Mouse (Mus musculus) liver, embryonic 12.5 days (tissue): ENCODE results near the gene B3gnt6. TPM values are rescaled to one million over a fixed set of nuclear protein-coding genes. Genes with fewer than 3 reads are reported as not detected.

ENCODE experiments used
- ATAC-seq: fragments of 200-750 bp; cut with Nextera tagmentation; 2 replicates; pipeline ENCODE4 v1.8.0; 2017; ENCODE audit warnings: moderate number of reproducible peaks, mild to moderate bottlenecking, moderate library complexity
- H3K27ac ChIP-seq: fragments of 300-500 bp; sonication (generic); 2 replicates; pipeline ENCODE4 v1.5.1; 2016; ENCODE audit warnings: mild to moderate bottlenecking
- H3K27me3 ChIP-seq: fragments of 300-500 bp; sonication (generic); replicated peaks from 2 replicates; pipeline ENCODE4 v1.6.1; 2016; ENCODE audit warnings: mild to moderate bottlenecking, moderate library complexity
- H3K36me3 ChIP-seq: fragments of 300-500 bp; sonication (generic); 2 replicates; pipeline ENCODE4 v1.6.1; 2016; ENCODE audit warnings: mild to moderate bottlenecking, moderate library complexity
- H3K4me1 ChIP-seq: fragments of 300-500 bp; sonication (generic); 2 replicates; pipeline ENCODE4 v1.6.1; 2016
- H3K4me2 ChIP-seq: fragments of 300-500 bp; sonication (generic); 2 replicates; pipeline ENCODE4 v1.6.1; 2016; ENCODE audit warnings: mild to moderate bottlenecking, moderate library complexity
- H3K4me3 ChIP-seq: fragments of 300-500 bp; sonication (generic); 2 replicates; pipeline ENCODE4 v1.5.1; 2016; ENCODE audit warnings: mild to moderate bottlenecking, moderate library complexity
- H3K9ac ChIP-seq: fragments of 300-500 bp; sonication (generic); 2 replicates; pipeline ENCODE4 v1.6.1; 2016; ENCODE audit warnings: mild to moderate bottlenecking, moderate library complexity
- H3K9me3 ChIP-seq: fragments of 300-500 bp; sonication (generic); replicated peaks from 2 replicates; pipeline ENCODE4 v1.6.1; 2016; ENCODE audit warnings: mild to moderate bottlenecking, moderate library complexity
- WGBS: fragments of 180-500 bp; shearing (Covaris S2); methylation state at CpG from one replicate; pipeline ENCODE4 v1.1.7; 2016; ENCODE audit not compliant: insufficient replicate concordance; 5-methylcytosine and 5-hydroxymethylcytosine counted together
- polyA plus RNA-seq: library from polyadenylated mRNA; unstranded; fragments of >200 nt; fragmentation: Nextera tagmentation; extraction: Ambion mirVana; gene quantifications from 2 replicates; pipeline ENCODE4 v1.2.1, GENCODE M21; 2016

Gene B3gnt6
- not detected in 2 replicates for polyA plus RNA-seq

DNA sequence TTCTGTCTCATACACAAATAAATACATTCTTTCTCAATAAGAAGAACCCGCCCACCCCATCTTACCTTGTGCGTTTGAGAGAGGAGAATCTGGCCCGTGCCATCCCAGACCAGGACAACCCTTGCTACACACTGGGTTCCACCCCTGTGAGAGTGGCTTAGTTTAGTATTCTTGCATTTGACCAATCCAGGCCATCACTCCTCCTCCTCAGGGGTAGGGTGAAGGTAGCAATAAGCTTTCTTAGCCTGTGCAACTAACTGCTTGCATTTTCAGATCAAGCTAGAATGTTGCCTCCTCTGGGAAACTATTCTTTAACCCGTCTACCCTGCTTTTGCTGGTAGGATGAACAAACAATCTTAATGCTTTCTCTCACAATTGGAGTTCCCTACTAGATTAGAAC lies at the start of gene B3gnt6:
TSS of gene B3gnt6 (minus strand) at position 101 of the 400 bp plus-strand sequence.
- no peak within 1 kb of the TSS for H3K4me3 ChIP-seq
- H3K4me2 ChIP-seq, result no peak within 1 kb of the TSS
- H3K27me3 ChIP-seq, result peaks cover 39% of the 10 kb centered on the region
- H3K36me3 ChIP-seq, result no peaks in the 10 kb centered on the region
- no peaks in the 10 kb centered on the region for H3K9me3 ChIP-seq
- H3K9ac ChIP-seq, result no peak within 1 kb of the TSS
- H3K4me1 ChIP-seq, result peaks cover 2% of the 10 kb centered on the region
- no peak for ATAC-seq
- H3K27ac ChIP-seq, result no peak within 1 kb of the TSS
- WGBS, result 67% methylated on average over 4 of the region's 4 CpGs

GRCm38 (mm10) chr7:98236686-98237359 lies 37.5 kb upstream of the B3gnt6 start:
- H3K9ac ChIP-seq, result no peak overlapping the region
- H3K4me3 ChIP-seq, result no peak overlapping the region
- no peaks in the 10 kb centered on the region for H3K9me3 ChIP-seq
- H3K4me1 ChIP-seq, result peaks cover 5% of the 10 kb centered on the region; the same call in 1 of the 2 replicates
- no peak overlapping the region for H3K27ac ChIP-seq
- no peak for ATAC-seq
- WGBS, result 84% methylated on average over 3 of the region's 3 CpGs
- no peak overlapping the region for H3K4me2 ChIP-seq
- no peaks in the 10 kb centered on the region for H3K27me3 ChIP-seq
- H3K36me3 ChIP-seq, result peaks cover 5% of the 10 kb centered on the region; the same call in 1 of the 2 replicates

- Histone ChIP-seq H3K27ac (no peak overlapping the region), H3K36me3 (no peaks in the 10 kb centered on the region; the same call in 1 of the 2 replicates), H3K9ac (no peak overlapping the region), H3K9me3 (no peaks in the 10 kb centered on the region), H3K27me3 (no peaks in the 10 kb centered on the region), H3K4me3 (no peak overlapping the region), H3K4me1 (no peaks in the 10 kb centered on the region), H3K4me2 (no peak overlapping the region)
- no peak for ATAC-seq
- WGBS, result 79% methylated on average over 4 of the region's 4 CpGs
These were observed 24.5 kb upstream of the B3gnt6 start for GRCm38 (mm10) chr7:98223796-98224195.

GRCm38 (mm10) chr7:98216713-98217112 lies 17.4 kb upstream of the B3gnt6 start:
- Histone ChIP-seq H3K9me3 (no peaks in the 10 kb centered on the region), H3K36me3 (peaks cover 17% of the 10 kb centered on the region), H3K4me1 (no peaks in the 10 kb centered on the region), H3K27me3 (no peaks in the 10 kb centered on the region), H3K4me3 (no peak overlapping the region), H3K27ac (no peak overlapping the region), H3K4me2 (no peak overlapping the region), H3K9ac (no peak overlapping the region)
- no peak for ATAC-seq

- Histone ChIP-seq H3K27ac (no peak overlapping the region), H3K4me3 (no peak overlapping the region), H3K4me1 (no peaks in the 10 kb centered on the region), H3K9ac (no peak overlapping the region), H3K4me2 (no peak overlapping the region), H3K27me3 (peaks cover 11% of the 10 kb centered on the region; the same call in 1 of the 2 replicates), H3K9me3 (no peaks in the 10 kb centered on the region), H3K36me3 (no peaks in the 10 kb centered on the region)
- WGBS, result 73% methylated on average over 4 of the region's 4 CpGs
- no peak for ATAC-seq
These were observed 3.7 kb upstream of the B3gnt6 start for GRCm38 (mm10) chr7:98202946-98203345.

- no peak overlapping the region for H3K4me2 ChIP-seq
- no peak overlapping the region for H3K9ac ChIP-seq
- 68% methylated on average over 5 of the region's 5 CpGs for WGBS
- peaks cover 17% of the 10 kb centered on the region for H3K27me3 ChIP-seq
- no peaks in the 10 kb centered on the region for H3K4me1 ChIP-seq
- no peaks in the 10 kb centered on the region for H3K36me3 ChIP-seq
- ATAC-seq, result no peak
- no peak overlapping the region for H3K27ac ChIP-seq
- H3K9me3 ChIP-seq, result no peaks in the 10 kb centered on the region
- H3K4me3 ChIP-seq, result no peak overlapping the region
These were observed 2.3 kb upstream of the B3gnt6 start for GRCm38 (mm10) chr7:98201493-98202028.

- Histone ChIP-seq H3K27ac (no peak overlapping the region), H3K9ac (no peak overlapping the region), H3K4me2 (no peak overlapping the region), H3K9me3 (no peaks in the 10 kb centered on the region), H3K4me1 (no peaks in the 10 kb centered on the region), H3K4me3 (no peak overlapping the region), H3K36me3 (no peaks in the 10 kb centered on the region), H3K27me3 (peaks cover 28% of the 10 kb centered on the region)
- 69% methylated on average over 3 of the region's 3 CpGs for WGBS
- no peak for ATAC-seq
These were observed 1.1 kb upstream of the B3gnt6 start for GRCm38 (mm10) chr7:98200396-98200795.

DNA sequence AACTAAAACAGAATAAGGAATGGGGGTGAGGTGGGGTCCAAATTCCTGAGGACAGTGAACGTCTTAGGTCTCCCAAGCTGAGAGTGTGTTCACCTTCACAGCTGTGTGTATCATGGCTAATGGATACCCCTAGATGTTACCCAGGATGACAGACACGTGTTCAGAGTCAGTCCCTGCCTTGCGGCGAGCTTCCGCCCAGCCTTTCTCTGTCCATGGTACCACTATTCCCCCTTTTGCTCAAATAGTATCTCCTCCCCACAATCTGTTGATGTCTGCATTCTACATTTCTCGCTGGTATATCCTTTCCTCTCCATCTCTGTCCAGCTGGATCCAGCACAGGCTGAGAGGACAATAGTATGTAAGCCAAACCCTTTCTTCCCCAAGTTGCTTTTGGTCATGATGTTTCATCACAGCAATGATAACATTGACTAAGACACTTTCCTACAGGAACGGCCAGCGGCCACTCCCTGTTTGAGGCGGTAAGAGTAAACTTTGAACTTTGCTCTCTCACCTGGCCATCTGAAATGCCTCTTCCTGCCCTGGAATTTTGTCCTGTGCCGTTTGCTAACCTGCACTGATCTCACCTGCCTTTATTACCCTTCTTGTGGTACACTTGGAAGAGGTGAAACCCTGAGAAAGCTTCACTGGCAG lies 4.0 kb downstream of the B3gnt6 start:
- H3K4me2 ChIP-seq, result no peak overlapping the region
- no peak for ATAC-seq
- H3K27me3 ChIP-seq, result peaks cover 70% of the 10 kb centered on the region
- H3K9me3 ChIP-seq, result no peaks in the 10 kb centered on the region
- no peak overlapping the region for H3K9ac ChIP-seq
- no peaks in the 10 kb centered on the region for H3K36me3 ChIP-seq
- peaks cover 19% of the 10 kb centered on the region for H3K4me1 ChIP-seq
- no peak overlapping the region for H3K27ac ChIP-seq
- H3K4me3 ChIP-seq, result no peak overlapping the region
- 26% methylated on average over 10 of the region's 10 CpGs for WGBS

- 2% methylated on average over 61 of the region's 61 CpGs for WGBS
- no peak for ATAC-seq
- Histone ChIP-seq H3K36me3 (no peaks in the 10 kb centered on the region), H3K4me3 (peak overlapping the region; percentile 38), H3K27ac (no peak overlapping the region), H3K9me3 (no peaks in the 10 kb centered on the region), H3K9ac (no peak overlapping the region), H3K4me1 (peaks cover 30% of the 10 kb centered on the region), H3K27me3 (peaks cover 67% of the 10 kb centered on the region), H3K4me2 (peak overlapping the region; percentile 64)
These were observed 5.1 kb downstream of the B3gnt6 start for GRCm38 (mm10) chr7:98194026-98194792.

DNA sequence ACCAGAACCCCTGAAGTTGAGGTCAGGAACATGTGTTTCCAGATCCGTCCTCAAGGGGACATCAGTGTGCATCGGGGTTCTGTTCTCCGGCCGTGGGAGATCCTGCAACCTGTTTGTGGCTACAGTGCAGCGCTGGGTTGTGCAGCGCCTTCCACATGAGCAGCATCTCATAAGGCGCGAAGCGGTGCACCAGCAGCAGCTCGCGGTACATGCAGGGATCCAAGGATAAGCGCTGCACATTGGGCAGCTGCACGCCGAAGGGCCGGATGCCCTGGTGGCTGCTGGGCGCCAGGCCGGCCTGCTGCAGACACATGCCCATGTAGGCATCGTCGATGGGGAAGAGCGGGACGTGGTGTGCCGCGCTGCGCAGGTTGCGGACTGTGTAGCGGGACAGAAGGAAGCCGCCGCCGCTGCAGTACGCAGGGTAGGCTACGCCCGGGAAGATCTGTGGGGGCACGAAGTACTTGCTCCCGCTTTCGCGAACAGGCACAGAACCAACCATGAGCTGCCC lies 5.7 kb downstream of the B3gnt6 start:
- H3K9ac ChIP-seq, result no peak overlapping the region
- H3K9me3 ChIP-seq, result no peaks in the 10 kb centered on the region
- H3K4me2 ChIP-seq, result peak overlapping the region; percentile 64
- WGBS, result 5% methylated on average over 36 of the region's 36 CpGs
- no peak overlapping the region for H3K27ac ChIP-seq
- ATAC-seq, result peak; percentile 32; the same call in 1 of the 2 replicates
- H3K27me3 ChIP-seq, result peaks cover 62% of the 10 kb centered on the region
- peak overlapping the region; percentile 38 for H3K4me3 ChIP-seq
- H3K36me3 ChIP-seq, result no peaks in the 10 kb centered on the region
- peaks cover 35% of the 10 kb centered on the region for H3K4me1 ChIP-seq

DNA sequence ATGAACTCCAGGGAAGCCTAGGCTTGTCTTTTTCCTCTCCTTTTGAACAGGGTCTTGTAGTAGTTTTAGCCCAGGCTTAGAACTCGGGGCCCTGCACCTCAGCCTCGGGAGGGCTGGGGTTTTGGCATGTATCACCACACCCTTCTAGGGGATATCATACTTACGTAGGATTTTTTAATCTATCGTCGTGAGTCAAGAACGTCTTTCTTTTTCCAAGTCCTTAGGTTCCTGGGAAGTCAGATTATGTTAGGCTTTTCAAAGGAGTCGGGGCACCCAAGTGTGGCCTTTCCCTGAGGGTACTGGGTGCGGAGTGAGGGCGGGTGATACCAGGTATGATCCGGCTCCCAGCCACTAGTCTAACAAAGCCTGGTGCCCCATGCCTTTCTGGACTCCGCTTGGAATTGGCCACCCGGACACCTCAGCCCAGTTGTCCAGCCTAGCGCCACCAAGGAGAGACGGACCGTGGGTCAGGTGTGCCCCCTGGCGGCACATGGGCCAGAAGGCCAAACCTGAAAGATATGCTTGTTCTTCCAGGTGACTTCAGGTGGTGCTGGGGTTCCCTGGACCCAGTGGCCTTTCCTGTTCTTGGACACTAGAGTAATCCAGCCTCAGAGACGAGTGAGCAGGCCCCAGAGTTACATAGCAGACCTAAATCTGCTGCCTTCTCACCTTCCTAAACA lies 7.6 kb downstream of the B3gnt6 start:
- H3K4me2 ChIP-seq, result no peak overlapping the region
- no peaks in the 10 kb centered on the region for H3K36me3 ChIP-seq
- ATAC-seq, result no peak; the same call in 1 of the 2 replicates
- no peak overlapping the region for H3K4me3 ChIP-seq
- no peak overlapping the region for H3K9ac ChIP-seq
- no peak overlapping the region for H3K27ac ChIP-seq
- 57% methylated on average over 17 of the region's 17 CpGs for WGBS
- H3K4me1 ChIP-seq, result peaks cover 37% of the 10 kb centered on the region
- no peaks in the 10 kb centered on the region for H3K9me3 ChIP-seq
- H3K27me3 ChIP-seq, result peaks cover 55% of the 10 kb centered on the region
